Mouse (Mus musculus) limb, embryonic 12.5 days (tissue): ENCODE data around the gene Fkbp9. TPM values are rescaled to one million over a fixed set of nuclear protein-coding genes. Genes with fewer than 3 reads are reported as not detected.
A peak's percentile ranks its signal among the peaks of the same experiment; 100 is the strongest.

Experiments used
- ATAC-seq: fragments of 200-750 bp; cut with Nextera tagmentation; 2 replicates; pipeline ENCODE4 v1.8.0; 2017; ENCODE audit warnings: low read depth, moderate TSS enrichment; ENCODE audit not compliant: insufficient number of reproducible peaks, insufficient read depth, low FRiP score, low TSS enrichment
- H3K27ac ChIP-seq: fragments of 300-500 bp; sonication (generic); 2 replicates; pipeline ENCODE4 v1.5.1; 2016; ENCODE audit warnings: mild to moderate bottlenecking, moderate library complexity
- H3K27me3 ChIP-seq: fragments of 300-500 bp; sonication (generic); 2 replicates; pipeline ENCODE4 v1.6.1; 2016; ENCODE audit warnings: mild to moderate bottlenecking, moderate library complexity
- H3K36me3 ChIP-seq: fragments of 300-500 bp; sonication (generic); 2 replicates; pipeline ENCODE4 v1.6.1; 2016; ENCODE audit warnings: mild to moderate bottlenecking, moderate library complexity
- H3K4me1 ChIP-seq: fragments of 300-500 bp; sonication (generic); replicated peaks from 2 replicates; pipeline ENCODE4 v1.6.1; 2016
- H3K4me2 ChIP-seq: fragments of 300-500 bp; sonication (generic); 2 replicates; pipeline ENCODE4 v1.6.1; 2016; ENCODE audit warnings: mild to moderate bottlenecking, moderate library complexity
- H3K4me3 ChIP-seq: fragments of 300-500 bp; sonication (generic); replicated peaks from 2 replicates; pipeline ENCODE4 v1.5.1; 2016; ENCODE audit warnings: mild to moderate bottlenecking
- H3K9ac ChIP-seq: fragments of 300-500 bp; sonication (generic); replicated peaks from 2 replicates; pipeline ENCODE4 v1.6.1; 2016; ENCODE audit warnings: mild to moderate bottlenecking, moderate library complexity
- H3K9me3 ChIP-seq: fragments of 300-500 bp; sonication (generic); 2 replicates; pipeline ENCODE4 v1.6.1; 2016; ENCODE audit warnings: mild to moderate bottlenecking, moderate library complexity
- WGBS: fragments of 180-500 bp; shearing (Covaris S2); methylation state at CpG from one replicate; pipeline ENCODE4 v1.1.7; 2016; 5-methylcytosine and 5-hydroxymethylcytosine counted together
- polyA plus RNA-seq: library from polyadenylated mRNA; unstranded; fragments of >200 nt; fragmentation: Nextera tagmentation; extraction: Ambion mirVana; gene quantifications from 2 replicates; pipeline ENCODE4 v1.2.1, GENCODE M21; 2016

The Fkbp9 gene
- polyA plus RNA-seq, 1 experiment from 2014 or later: 100 TPM

DNA sequence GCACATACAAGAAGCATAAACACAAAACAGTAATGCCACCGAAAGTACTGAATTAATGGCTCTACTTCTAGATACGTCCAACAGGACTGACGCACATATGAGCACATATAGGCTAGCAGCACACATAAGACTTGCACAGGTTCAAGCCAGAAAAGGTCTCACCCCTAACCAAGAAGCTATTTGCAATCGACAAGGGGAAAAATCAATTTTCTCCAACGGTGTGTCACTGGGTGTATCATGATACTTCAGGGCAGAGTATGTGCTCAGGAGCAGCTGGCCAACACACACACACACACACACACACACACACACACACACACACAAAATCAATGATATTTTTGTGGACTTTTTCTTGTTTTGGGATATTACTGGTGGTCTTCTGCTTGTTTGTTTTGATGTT lies 73.6 kb downstream of the Fkbp9 start:
- no peak for ATAC-seq
- no peak overlapping the region for H3K4me2 ChIP-seq
- H3K9me3 ChIP-seq: no peaks in the 10 kb centered on the region
- no peak overlapping the region for H3K9ac ChIP-seq
- 0 out of 2 replicates have a peak, but pooled peaks cover 2% of the 10 kb centered on the region for H3K36me3 ChIP-seq
- WGBS: 81% methylated on average over 5 of the region's 5 CpGs
- H3K27ac ChIP-seq: no peak overlapping the region
- no peak overlapping the region for H3K4me3 ChIP-seq
- no peaks in the 10 kb centered on the region for H3K27me3 ChIP-seq
- peaks cover 9% of the 10 kb centered on the region for H3K4me1 ChIP-seq

DNA sequence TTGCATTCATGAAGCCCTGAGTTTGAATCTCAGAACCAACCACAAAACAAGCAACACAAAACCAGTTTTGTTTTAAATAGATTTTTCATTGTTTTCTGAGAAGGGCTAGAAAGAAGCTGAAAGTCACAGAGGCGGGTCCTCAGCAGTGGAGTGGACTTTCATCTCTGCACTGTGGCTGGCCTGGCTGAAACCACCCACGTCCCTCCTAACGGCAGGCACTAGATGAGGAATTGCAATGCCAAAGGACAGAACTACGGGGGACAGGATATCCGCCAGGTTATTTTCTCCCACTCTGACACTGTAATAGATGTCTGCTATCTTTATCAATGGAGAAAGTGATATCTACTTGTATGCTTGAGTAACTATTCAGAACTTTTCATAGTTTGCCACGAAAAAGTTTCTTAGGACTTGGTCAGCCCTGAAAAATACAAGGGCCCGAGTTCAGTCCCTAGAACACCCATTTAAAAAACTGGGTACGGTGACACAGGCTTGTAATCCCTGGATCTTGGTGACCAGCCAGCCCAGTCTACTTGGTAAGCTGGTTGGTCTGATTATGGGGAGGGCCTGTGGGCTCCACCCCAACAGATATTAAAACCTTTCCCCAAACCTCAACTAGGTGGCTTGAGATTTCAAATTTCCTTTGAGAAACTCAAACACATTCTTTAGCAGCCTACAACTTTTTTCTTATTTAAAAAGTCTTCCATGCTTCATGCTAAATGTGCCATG lies 74.4 kb downstream of the Fkbp9 start:
- WGBS: 85% methylated on average over 8 of the region's 8 CpGs
- H3K4me2 ChIP-seq: no peak overlapping the region
- H3K9me3 ChIP-seq: no peaks in the 10 kb centered on the region
- no peak overlapping the region for H3K9ac ChIP-seq
- H3K27me3 ChIP-seq: no peaks in the 10 kb centered on the region
- H3K36me3 ChIP-seq: 0 out of 2 replicates have a peak, but pooled peaks cover 2% of the 10 kb centered on the region
- H3K4me3 ChIP-seq: no peak overlapping the region
- no peak for ATAC-seq
- peaks cover 9% of the 10 kb centered on the region for H3K4me1 ChIP-seq
- H3K27ac ChIP-seq: no peak overlapping the region

DNA sequence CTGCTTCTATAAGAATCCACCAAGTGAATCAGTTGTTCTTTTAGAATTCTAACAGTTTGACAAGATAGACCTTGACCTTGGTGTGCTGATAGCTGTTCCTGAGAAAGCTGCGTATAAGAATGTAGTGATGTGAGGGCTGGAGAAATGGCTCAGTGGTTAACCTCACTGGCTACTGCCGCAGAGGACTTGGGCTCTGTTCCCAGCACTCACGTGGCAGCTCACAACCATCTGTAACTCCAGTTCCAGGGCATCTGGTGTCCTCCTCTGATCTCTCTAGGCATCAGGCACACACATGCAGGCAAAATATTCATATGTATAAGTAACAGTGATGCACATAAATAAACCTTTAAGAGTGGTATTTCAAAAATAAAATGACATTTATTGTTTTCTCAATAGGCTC lies 76.1 kb downstream of the Fkbp9 start:
- Histone ChIP-seq H3K9ac (no peak overlapping the region), H3K9me3 (no peaks in the 10 kb centered on the region), H3K27me3 (no peaks in the 10 kb centered on the region), H3K36me3 (0 out of 2 replicates have a peak, but pooled peaks cover 2% of the 10 kb centered on the region), H3K4me1 (peaks cover 5% of the 10 kb centered on the region), H3K27ac (no peak overlapping the region), H3K4me3 (no peak overlapping the region), H3K4me2 (no peak overlapping the region)
- 90% methylated on average over 3 of the region's 3 CpGs for WGBS
- no peak for ATAC-seq

DNA sequence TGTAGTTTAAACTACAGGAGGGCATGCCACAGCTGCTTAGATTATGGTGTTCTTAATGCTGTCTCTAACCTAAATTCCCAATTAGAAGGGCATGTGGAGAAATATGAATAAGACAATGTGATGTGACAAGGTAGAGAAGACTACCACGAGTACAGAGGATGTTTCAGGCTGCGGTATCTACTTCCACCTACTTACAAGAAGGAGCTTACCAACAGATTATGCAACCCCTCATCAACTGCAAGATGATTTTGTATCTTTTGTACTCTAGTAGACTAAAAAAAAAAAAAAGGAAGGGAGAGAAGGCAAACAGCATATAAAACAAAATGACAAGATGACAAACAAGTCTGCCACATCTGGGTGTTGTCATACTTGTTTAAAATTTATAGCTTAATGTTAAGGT lies 76.5 kb downstream of the Fkbp9 start:
- H3K4me1 ChIP-seq: peaks cover 6% of the 10 kb centered on the region
- H3K9ac ChIP-seq: no peak overlapping the region
- ATAC-seq: no peak
- H3K27ac ChIP-seq: no peak overlapping the region
- WGBS: 93% methylated on average over 2 of the region's 2 CpGs
- 0 out of 2 replicates have a peak, but pooled peaks cover 2% of the 10 kb centered on the region for H3K36me3 ChIP-seq
- H3K27me3 ChIP-seq: no peaks in the 10 kb centered on the region
- no peak overlapping the region for H3K4me3 ChIP-seq
- H3K4me2 ChIP-seq: no peak overlapping the region
- H3K9me3 ChIP-seq: no peaks in the 10 kb centered on the region

DNA sequence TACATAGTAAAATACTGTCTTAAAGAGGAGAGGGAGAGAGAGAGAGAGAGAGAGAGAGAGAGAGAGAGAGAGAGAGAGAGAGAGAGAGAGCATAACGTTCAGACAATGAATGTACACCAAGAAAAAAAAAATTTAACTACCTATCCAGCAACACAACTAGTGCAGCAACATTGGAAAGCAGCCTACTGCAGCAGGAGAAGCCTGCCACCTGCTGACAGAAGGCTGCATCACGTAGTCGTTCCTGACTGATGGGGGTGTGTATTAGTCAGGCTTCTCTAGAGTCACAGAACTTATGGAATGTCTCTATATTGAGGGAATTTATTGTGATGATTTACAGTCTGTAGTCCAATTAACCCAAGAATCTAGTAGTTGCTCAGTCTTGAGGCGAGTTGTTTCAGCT lies 77.1 kb downstream of the Fkbp9 start:
- H3K4me2 ChIP-seq: no peak overlapping the region
- 19% methylated on average over 4 of the region's 4 CpGs for WGBS
- no peaks in the 10 kb centered on the region for H3K9me3 ChIP-seq
- H3K27me3 ChIP-seq: no peaks in the 10 kb centered on the region
- H3K36me3 ChIP-seq: 0 out of 2 replicates have a peak, but pooled peaks cover 2% of the 10 kb centered on the region
- peaks cover 4% of the 10 kb centered on the region; the same call in 1 of the 2 replicates for H3K4me1 ChIP-seq
- no peak overlapping the region for H3K9ac ChIP-seq
- H3K4me3 ChIP-seq: no peak overlapping the region
- H3K27ac ChIP-seq: no peak overlapping the region
- ATAC-seq: 0 out of 2 replicates have a peak, but pooled peaks have one; percentile 56

DNA sequence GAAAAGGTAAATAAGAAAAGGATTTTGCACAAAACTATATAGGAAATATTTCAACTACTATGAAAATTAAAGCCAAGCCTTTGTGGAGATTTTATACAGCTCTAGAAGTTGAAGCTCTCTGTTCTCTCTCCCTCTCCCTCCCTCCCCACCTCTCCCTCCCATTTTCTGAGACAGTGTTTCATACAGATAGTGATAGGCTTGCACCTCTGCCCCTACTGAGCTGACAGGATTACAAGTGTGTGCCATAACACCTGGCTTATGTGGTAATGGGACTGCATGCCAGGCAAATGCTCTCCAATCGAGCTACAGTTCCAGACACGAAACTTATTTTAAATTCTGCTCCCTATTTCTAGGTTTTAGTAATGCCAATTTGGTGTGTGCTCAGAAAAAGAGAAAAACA lies 79.1 kb downstream of the Fkbp9 start:
- H3K9ac ChIP-seq: no peak overlapping the region
- 0 out of 2 replicates have a peak, but pooled peaks cover 5% of the 10 kb centered on the region for H3K9me3 ChIP-seq
- no peak overlapping the region for H3K4me2 ChIP-seq
- no peak overlapping the region for H3K4me3 ChIP-seq
- 85% methylated on average over 2 of the region's 2 CpGs for WGBS
- ATAC-seq: no peak
- no peak overlapping the region for H3K27ac ChIP-seq
- H3K27me3 ChIP-seq: no peaks in the 10 kb centered on the region
- 0 out of 2 replicates have a peak, but pooled peaks cover 2% of the 10 kb centered on the region for H3K4me1 ChIP-seq
- H3K36me3 ChIP-seq: 0 out of 2 replicates have a peak, but pooled peaks cover 2% of the 10 kb centered on the region

DNA sequence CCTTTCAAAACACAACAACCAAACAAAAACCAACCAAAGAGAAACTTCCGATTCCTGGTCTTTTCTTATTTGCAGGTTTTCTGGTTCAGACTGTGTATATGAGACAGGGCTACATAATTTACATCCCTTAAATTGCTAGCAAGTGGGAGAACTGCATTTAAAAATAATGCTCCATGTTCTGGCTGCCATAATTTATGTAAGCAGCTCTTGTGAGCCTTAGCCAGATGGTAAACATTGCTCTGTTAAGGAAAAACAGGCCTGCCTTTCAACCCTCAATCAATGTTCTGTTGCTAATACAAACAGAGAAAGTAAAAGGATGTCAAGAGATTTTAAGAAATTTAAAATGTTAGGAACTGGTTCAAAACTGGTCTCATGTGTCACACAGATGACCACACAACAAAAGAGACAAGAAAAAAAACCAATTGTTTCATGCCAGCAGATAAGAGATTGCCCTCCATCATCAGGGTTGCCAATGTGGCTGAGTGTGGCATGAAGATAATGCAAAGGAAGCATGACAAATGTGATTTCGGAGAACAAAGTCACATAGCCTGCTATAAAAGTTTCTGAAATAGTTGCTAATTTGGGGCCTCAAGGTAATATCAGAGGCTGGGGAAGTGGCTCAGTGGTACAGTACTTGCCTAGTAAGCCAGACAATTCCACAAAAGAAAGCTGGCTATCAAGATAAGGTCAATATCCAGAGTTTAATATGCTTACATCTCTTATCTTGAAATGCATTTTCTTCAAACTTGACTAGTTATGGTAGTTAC lies 81.4 kb downstream of the Fkbp9 start:
- 69% methylated on average over 2 of the region's 2 CpGs for WGBS
- H3K4me3 ChIP-seq: no peak overlapping the region
- no peak overlapping the region for H3K27ac ChIP-seq
- H3K4me2 ChIP-seq: no peak overlapping the region
- no peak for ATAC-seq
- H3K9ac ChIP-seq: no peak overlapping the region
- H3K27me3 ChIP-seq: no peaks in the 10 kb centered on the region
- no peaks in the 10 kb centered on the region for H3K36me3 ChIP-seq
- 0 out of 2 replicates have a peak, but pooled peaks cover 2% of the 10 kb centered on the region for H3K4me1 ChIP-seq
- H3K9me3 ChIP-seq: 0 out of 2 replicates have a peak, but pooled peaks cover 5% of the 10 kb centered on the region

DNA sequence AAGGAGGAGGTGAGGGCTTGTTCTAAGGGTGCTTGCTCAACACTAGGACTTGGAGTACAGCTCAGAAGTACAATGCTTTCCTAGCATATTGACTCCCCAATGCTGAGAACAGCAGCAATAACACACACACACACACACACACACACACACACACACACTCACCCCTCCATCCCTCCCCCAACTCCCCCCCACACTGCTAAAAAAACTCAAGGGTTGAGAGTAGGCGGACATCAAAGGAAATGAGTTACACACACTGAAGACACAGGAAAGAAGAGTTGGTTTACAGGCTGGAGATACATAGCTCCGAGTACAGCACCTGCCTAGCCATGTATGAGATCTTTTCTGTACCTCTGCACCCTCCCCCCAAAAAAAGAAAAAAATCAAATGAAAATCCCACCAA lies 84.4 kb downstream of the Fkbp9 start:
- H3K27ac ChIP-seq: no peak overlapping the region
- no peak overlapping the region for H3K4me2 ChIP-seq
- WGBS: 81% methylated on average over 2 of the region's 2 CpGs
- no peak overlapping the region for H3K4me3 ChIP-seq
- H3K9me3 ChIP-seq: 0 out of 2 replicates have a peak, but pooled peaks cover 5% of the 10 kb centered on the region
- H3K9ac ChIP-seq: no peak overlapping the region
- ATAC-seq: no peak
- H3K36me3 ChIP-seq: no peaks in the 10 kb centered on the region
- H3K4me1 ChIP-seq: 0 out of 2 replicates have a peak, but pooled peaks cover 2% of the 10 kb centered on the region
- no peaks in the 10 kb centered on the region for H3K27me3 ChIP-seq

DNA sequence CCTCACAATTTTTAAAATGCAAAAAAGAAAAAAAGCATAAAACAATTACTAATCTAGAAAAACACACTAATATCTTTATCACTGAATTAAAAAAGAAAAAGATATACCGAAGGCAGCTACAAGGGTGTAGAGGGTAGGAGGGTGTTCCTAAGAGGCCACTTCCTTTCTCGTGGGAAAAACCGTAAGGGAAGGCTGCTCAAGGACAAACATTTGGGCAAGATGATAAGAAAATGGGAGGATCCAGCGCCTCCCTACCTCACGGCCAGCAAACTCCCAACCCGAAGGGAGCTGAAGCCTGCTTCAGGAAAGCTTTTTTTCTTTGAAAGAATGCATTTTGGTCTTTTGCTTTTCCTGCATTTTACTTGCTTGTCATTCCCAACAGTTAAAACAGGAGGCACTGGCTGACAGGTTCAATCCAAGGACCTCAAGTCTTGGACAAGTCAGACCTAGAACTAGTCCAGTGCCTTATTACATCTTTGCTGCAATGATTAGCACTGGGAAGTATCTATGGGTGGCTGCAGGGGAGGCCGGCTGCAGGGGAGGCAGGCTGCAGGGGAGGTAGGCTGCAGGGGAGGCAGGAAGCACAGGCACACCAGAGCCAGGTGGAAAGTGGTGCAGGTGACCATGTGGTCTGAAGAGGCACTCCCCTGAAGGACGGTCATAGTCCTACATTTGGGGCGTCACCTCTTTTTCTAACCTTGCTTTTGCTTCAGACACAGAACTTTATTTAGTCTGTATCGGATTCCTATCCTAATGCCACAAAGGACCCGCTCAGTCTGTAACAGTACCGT lies 85.9 kb downstream of the Fkbp9 start:
- ATAC-seq: no peak
- Histone ChIP-seq H3K9me3 (0 out of 2 replicates have a peak, but pooled peaks cover 5% of the 10 kb centered on the region), H3K9ac (no peak overlapping the region), H3K4me2 (no peak overlapping the region), H3K36me3 (no peaks in the 10 kb centered on the region), H3K27ac (no peak overlapping the region), H3K27me3 (no peaks in the 10 kb centered on the region), H3K4me1 (0 out of 2 replicates have a peak, but pooled peaks cover 4% of the 10 kb centered on the region), H3K4me3 (no peak overlapping the region)
- 75% methylated on average over 12 of the region's 12 CpGs for WGBS

DNA sequence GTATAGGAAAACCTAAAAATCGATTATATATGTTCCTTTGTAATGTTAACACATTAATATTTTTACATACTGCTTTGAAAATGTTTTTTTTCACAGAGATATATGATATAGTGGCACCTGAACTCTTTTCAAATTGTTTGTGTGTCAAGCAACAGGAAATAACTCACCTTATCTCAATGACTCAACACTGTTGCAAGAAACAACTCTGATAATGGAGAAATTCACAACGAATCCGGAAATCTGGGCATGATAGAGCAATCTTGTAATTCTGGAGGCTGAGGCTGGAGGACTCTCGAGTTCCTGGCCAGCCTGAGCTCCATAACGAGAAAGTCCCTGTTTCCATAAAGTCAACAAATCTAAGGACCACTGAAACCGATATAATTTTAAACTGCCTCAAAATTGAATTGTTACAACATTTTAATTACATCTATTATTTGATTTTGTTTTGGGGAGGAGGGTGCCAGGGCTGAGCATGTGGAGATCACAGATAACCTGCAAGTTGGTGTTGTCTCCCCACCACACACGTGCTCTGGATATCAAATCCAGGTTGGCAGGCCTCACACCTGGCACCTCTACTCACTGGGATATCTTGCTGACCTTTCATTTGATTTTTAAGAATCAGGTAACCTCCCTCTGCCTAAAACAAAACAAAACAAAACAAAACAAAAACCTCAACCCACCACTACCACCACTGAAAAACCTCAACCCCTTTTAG lies 87.6 kb downstream of the Fkbp9 start:
- Histone ChIP-seq H3K9me3 (0 out of 2 replicates have a peak, but pooled peaks cover 4% of the 10 kb centered on the region), H3K4me1 (0 out of 2 replicates have a peak, but pooled peaks cover 2% of the 10 kb centered on the region), H3K4me2 (no peak overlapping the region), H3K27me3 (no peaks in the 10 kb centered on the region), H3K4me3 (no peak overlapping the region), H3K27ac (no peak overlapping the region), H3K36me3 (no peaks in the 10 kb centered on the region), H3K9ac (no peak overlapping the region)
- WGBS: 85% methylated on average over 7 of the region's 7 CpGs
- ATAC-seq: no peak
